Mouse (Mus musculus) heart, postnatal 0 days (tissue): ENCODE measurements around the gene Prm2.

Source experiments
- CTCF ChIP-seq: IDR thresholded peaks from 2 replicates; pipeline ENCODE4 v1.5.1; 2016; ENCODE audit warnings: antibody characterized with exemption, control low read depth, low read depth
- EP300 ChIP-seq: IDR thresholded peaks from 2 replicates; pipeline ENCODE4 v1.6.1; 2016; ENCODE audit warnings: antibody characterized with exemption, low read depth

DNA sequence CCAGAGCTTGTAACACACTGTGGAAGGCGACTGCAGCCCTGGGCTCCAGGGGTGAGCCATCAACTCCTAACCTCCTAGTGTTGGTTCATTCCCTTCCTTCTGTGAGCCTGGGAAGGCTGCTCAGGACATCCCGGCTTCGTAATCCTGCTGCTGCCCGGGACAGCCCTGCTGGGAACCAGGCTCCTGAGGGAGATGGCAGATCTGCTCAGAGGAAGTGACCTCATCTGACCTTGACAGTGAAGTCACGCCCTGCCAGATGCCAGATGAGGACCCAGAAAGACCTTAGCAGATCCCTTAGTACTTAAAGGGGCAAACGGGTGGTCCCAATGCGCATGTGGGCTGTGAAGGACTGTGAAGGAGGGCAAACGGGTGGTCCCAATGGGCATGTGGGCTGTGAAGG lies 34.8 kb downstream of the Prm2 start:
- TF ChIP-seq CTCF: no peak
- TF ChIP-seq EP300: no peak
